Mouse (Mus musculus) thymus, adult 2 months (tissue): ENCODE data around the gene Stra6.

ENCODE experiments used
- CTCF ChIP-seq: fragments of 200-500 bp; IDR thresholded peaks from 2 replicates; pipeline ENCODE4 v1.5.1; 2012; ENCODE audit warnings: mild to moderate bottlenecking, control low read depth, low read length, moderate library complexity, borderline replicate concordance; ENCODE audit not compliant: control insufficient read depth, poor library complexity, insufficient read depth; ENCODE audit errors: extremely low read depth
- POLR2A ChIP-seq: fragments of 200-500 bp; IDR thresholded peaks from 2 replicates; pipeline ENCODE4 v1.6.1; 2012; ENCODE audit warnings: mild to moderate bottlenecking, low read length, control low read depth, moderate library complexity; ENCODE audit not compliant: control insufficient read depth, poor library complexity, insufficient read depth; ENCODE audit errors: extremely low read depth

DNA sequence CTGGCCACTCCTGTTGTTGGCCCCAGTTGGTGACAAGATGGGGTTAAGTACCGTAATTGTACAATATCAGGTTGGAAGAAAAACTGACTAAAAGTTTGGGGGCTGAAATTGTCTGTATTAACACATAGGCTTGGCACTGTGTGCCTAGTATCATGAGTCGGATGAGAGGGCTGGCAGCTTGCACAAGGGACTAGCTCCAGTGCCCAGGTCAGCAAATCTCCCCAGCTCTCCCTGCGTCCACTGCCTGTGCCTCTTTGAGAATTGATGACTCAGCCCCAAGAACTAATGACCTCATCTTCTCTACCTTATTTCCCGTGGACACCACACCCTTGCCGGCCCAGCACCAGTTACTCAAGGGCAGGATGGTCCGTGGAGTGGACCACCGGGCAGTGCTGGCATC is 13.7 kb upstream of the Stra6 start:
- no peak for TF ChIP-seq POLR2A
- TF ChIP-seq CTCF = no peak
